Mouse (Mus musculus): ENCODE measurements around the gene D2hgdh. TPM values are rescaled to one million over a fixed set of nuclear protein-coding genes. Genes with fewer than 3 reads are reported as not detected.

The D2hgdh gene
- total RNA-seq (2021): 10 to 100 TPM; 15.8 to 17.9 TPM
- long read RNA-seq, transcript D2hgdh-201 (10 exons, 3,232 nt): major isoform, 7 of 22 reads
- long read RNA-seq, partial matches to known transcripts: 0 of 22 reads
- long read RNA-seq, other reads (novel, unspliced or antisense): 14 of 22 reads

GRCm38 (mm10) chr1:93824609-93825008 lies at the start of gene D2hgdh:
D2hgdh (plus strand) TSS chr1:93824909.
- DNase-seq (ENCODE audit: low spot score in 2 of 2): no peak

- DNase-seq (ENCODE audit: low spot score in 2 of 2): no peak
Observed at GRCm38 (mm10) chr1:93776686-93777085, 48.0 kb upstream of the D2hgdh start.

GRCm38 (mm10) chr1:93786912-93787311 lies 37.8 kb upstream of the D2hgdh start:
- no peak for DNase-seq (ENCODE audit: low spot score in 2 of 2)

- DNase-seq (ENCODE audit: low spot score in 2 of 2): no peak
Observed at GRCm38 (mm10) chr1:93794526-93794925, 30.2 kb upstream of the D2hgdh start.

GRCm38 (mm10) chr1:93795886-93796285 lies 28.8 kb upstream of the D2hgdh start:
- DNase-seq (ENCODE audit: low spot score in 2 of 2): no peak

- no peak for DNase-seq (ENCODE audit: low spot score in 2 of 2)
Observed at GRCm38 (mm10) chr1:93800670-93801503, 23.8 kb upstream of the D2hgdh start.

GRCm38 (mm10) chr1:93801741-93802238 lies 22.9 kb upstream of the D2hgdh start, which contains the start of gene Dtymk:
Dtymk (minus strand) TSS chr1:93801934.
- DNase-seq (ENCODE audit: low spot score in 2 of 2): peak; percentile 93 to 95

- DNase-seq (ENCODE audit: low spot score in 2 of 2): no peak
Observed at GRCm38 (mm10) chr1:93802771-93803170, 21.9 kb upstream of the D2hgdh start.

- peak; percentile 99 to 100 for DNase-seq (ENCODE audit: low spot score in 2 of 2)
Observed at GRCm38 (mm10) chr1:93803556-93804507, 20.9 kb upstream of the D2hgdh start, which contains the start of gene Ing5. Ing5 (plus strand) TSS chr1:93803965.

GRCm38 (mm10) chr1:93804818-93805217 lies 19.9 kb upstream of the D2hgdh start:
- DNase-seq (ENCODE audit: low spot score in 2 of 2): no peak

- DNase-seq (ENCODE audit: low spot score in 2 of 2): no peak
Observed at GRCm38 (mm10) chr1:93805221-93805951, 19.3 kb upstream of the D2hgdh start.

- no peak for DNase-seq (ENCODE audit: low spot score in 2 of 2)
Observed at GRCm38 (mm10) chr1:93808871-93809270, 15.8 kb upstream of the D2hgdh start.

- no peak for DNase-seq (ENCODE audit: low spot score in 2 of 2)
Observed at GRCm38 (mm10) chr1:93810011-93810410, 14.7 kb upstream of the D2hgdh start.

GRCm38 (mm10) chr1:93811495-93812039 lies 13.1 kb upstream of the D2hgdh start:
- DNase-seq (ENCODE audit: low spot score in 2 of 2): no peak

GRCm38 (mm10) chr1:93817823-93818532 lies 6.7 kb upstream of the D2hgdh start:
- no peak for DNase-seq (ENCODE audit: low spot score in 2 of 2)

GRCm38 (mm10) chr1:93818722-93819121 lies 6.0 kb upstream of the D2hgdh start:
- DNase-seq (ENCODE audit: low spot score in 2 of 2): no peak

GRCm38 (mm10) chr1:93823796-93824495 lies 763 bp upstream of the D2hgdh start:
- no peak for DNase-seq (ENCODE audit: low spot score in 2 of 2)

GRCm38 (mm10) chr1:93825105-93825674 lies 481 bp downstream of the D2hgdh start:
- DNase-seq (ENCODE audit: low spot score in 2 of 2): peak; percentile 96 to 98
